Mouse (Mus musculus): ENCODE data around the gene Echdc3. TPM values are rescaled to one million over a fixed set of nuclear protein-coding genes. Genes with fewer than 3 reads are reported as not detected.

Echdc3 gene
- total RNA-seq, 2 experiments from 2014 or later = 0.76 to 1.1 TPM

DNA sequence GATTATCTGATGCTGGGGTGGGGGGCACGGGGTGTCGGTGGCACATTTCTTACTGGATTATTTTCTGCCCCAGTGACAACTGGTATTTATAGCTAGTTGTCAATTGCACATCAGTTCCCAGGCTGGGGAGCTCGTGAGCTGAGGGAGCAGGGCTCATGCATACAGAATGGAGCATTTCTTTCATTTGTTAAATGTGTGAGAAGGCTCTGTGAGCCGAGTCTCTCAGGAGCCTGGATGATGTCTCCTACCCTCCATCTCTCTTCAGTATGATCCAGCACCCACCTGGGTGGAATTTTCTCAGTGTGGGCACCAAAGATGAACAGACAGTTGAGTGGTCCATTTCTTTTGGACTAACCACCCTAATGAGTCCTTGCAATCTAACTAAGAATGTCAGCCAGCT is 25.9 kb downstream of the Echdc3 start:
- intact Hi-C loops (cut with DNase I) = no loop called here
- DNase-seq (ENCODE audit: low spot score in 2 of 2) = no peak

DNA sequence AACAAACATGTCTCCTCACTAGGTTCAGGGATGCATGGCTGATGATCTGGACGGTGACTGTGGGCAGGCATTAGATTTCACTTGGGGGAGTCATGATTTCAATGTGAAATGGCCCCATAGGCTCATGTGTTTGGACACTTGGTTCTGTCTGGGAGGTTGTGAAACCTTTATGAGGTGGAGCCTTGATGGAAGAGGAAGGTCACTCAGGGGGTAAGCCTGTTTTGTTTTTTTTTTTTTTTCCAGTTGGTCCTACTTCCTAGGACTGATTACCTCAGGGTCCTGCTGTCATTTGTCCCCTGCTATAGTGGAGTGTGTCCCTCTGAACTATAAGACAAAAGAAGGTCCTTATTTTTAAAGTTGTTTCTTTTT is 33.1 kb downstream of the Echdc3 start:
- intact Hi-C loops (cut with DNase I) = no loop called here
- no peak for DNase-seq (ENCODE audit: low spot score in 2 of 2)

DNA sequence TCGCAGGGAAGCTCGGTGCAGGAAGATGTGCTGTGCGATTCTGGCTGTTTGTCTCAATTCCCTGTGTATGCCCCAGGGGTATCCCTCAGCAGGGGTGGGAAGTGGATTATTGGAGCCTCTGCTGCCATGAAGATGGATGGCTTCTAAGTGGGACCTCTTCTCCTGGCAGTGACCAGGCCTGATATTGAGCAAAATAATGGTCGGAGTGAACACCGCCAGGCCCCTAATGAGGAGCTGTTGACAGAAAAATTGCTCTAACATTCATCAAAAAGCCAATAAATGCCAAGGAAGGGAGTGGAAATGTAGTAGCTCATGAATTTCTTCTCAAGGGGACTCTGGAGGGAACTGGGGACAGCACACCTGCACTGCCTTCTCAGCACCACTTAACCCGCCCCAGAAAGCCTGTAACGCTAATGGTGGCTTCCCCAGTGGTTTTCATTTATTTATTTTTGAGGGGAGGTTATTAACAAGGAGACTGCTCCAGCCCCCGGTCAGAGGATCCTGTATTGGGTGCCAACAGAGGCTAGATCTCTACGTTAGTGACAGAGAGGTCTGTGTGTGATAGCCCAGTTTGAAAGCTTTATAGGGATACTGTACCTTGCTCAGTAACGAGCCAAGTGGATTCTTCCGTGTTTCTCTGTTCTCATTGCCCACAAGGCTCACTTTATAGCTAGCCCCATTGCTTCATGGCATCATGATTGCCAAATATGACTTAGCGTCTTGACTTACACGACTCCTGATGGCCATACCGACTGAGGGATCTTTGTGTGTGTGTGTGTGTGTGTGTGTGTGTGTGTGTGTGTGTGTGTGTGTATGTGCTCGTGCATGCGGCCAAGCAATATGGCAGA is 33.7 kb downstream of the Echdc3 start:
- intact Hi-C loops (cut with DNase I) = no loop called here
- no peak for DNase-seq (ENCODE audit: low spot score in 2 of 2)

DNA sequence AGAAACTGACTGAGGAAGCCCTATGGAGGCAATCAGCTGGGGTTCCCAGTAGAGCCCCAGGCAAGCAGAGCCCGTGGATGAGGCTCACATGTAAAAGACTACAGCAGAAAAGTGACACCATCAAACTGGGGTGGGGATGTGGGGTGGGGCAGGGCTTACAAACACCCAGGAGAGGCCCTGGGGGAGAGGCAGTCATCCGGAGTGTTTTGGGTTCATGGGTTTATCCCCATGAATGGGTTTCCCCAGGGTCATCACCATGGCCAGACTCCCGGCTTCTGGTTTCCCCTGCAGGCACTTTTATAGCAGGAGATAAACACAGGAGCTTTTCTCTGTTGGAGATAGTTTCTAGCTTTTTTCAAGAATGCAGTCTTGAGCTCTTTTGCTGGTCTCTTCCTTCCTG is 39.8 kb downstream of the Echdc3 start:
- intact Hi-C loops (cut with DNase I) = no loop called here
- no peak for DNase-seq (ENCODE audit: low spot score in 2 of 2)

DNA sequence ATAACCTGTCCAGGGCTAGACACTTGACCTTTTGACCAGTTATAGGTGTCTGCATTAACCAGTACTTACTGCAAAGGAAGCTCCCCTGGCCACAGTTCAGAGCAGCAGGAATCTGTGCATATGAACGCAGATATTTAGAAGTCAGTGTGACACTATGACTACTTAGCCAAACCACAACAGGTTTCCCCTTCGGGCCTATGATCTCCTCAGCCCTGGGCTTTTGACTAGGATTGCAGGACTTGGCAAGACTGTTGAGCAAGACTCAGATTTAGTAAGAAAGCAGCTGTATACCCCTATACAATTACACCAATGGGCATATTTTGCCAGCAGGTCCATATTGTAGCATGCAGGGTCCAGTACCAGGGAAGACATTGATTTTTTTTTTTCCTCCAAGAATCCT is 44.3 kb downstream of the Echdc3 start:
- intact Hi-C loops (cut with DNase I) = loop anchor here (2.0 kb wide), 1 partner anchor 174 kb away; no protein-coding TSS in a partner anchor
- no peak for DNase-seq (ENCODE audit: low spot score in 2 of 2)

DNA sequence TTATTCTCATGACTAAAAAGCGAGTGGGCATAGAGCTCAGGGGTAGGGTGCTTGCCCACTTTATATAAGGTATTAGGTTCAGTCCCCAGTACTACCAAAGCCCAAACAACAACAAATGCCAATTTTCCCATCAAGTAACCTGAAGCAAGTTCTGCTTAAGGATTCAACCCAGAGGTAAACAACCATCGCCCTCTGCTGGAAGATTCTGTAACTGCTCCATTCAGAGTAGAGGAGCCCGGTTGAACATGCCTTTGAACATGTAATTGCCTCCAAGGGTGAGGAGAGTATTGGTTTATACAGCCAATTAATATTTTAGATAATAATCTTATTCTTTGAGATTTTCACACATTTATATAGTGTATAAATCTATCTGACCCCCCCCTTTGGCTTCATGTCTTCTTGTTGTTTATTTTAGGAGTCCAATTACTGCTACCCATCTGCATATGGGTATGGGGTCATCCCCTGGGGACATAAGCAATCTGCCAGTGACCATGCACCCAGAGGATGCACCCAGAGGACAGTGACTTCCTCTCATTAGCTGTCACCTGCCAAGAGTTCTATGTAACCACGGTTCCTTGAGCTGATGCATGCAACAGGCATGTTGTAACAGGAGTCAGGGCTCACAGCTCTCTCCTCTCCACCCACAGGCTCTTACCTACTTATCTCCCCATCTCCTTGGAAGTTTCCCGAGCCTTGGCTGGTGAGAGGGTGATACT is 44.8 kb downstream of the Echdc3 start:
- DNase-seq (ENCODE audit: low spot score in 2 of 2) = peak; percentile 81 to 86
- intact Hi-C loops (cut with DNase I) = loop anchor here (2.0 kb wide), 1 partner anchor 173 kb away; no protein-coding TSS in a partner anchor

DNA sequence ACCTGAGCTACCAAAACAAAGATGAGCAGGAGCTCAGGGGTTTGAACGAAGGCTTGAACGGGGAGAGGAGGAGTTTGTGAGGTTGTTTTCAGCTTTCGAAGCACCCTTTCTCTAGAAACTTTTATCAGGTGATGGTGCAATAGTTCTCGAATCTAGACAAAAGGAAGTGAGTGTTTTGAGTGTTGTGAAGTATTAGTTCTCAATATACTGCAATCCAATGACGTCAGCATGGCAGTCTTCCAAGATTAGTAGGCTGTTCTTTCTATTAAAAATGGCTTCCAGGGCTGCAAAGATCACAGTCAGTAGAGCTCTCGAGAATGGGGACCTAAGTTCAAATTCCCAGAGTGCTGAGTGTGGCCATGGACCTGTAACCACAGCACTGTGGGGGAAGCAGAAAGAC is 47.1 kb downstream of the Echdc3 start:
- DNase-seq (ENCODE audit: low spot score in 2 of 2) = no peak
- intact Hi-C loops (cut with DNase I) = no loop called here

DNA sequence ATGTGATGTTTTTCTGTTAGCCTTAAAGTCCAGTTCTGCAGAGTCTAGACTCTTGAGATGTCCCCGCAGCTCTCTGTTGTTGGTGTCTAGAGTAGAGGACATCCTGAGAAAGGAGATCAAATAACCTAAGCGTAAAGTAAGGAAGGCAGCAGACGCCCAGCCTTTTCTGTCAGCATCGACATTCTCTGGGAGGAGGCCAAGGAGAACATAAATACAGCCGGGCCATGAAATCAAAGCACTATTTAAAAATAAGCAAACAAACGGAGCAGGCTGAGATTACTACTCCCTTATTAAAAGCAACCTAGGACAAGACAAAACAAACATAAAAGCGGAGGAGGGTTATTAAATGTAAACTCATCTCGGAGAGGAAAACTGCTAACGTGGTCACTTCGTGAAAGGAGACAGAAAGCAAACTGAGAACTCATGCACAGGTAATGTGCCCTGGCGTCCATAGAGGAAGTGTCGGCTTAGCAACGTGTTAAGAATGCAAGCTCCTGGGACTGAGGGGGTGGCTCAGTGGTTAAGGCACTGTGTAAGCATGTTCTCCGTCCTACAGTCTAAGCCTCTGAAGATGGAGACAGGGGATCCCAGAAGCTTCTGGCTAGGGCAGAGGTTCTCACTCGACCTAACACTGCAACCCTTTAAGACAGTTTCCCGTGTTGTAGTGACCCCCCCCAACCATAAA is 48.1 kb downstream of the Echdc3 start:
- intact Hi-C loops (cut with DNase I) = no loop called here
- DNase-seq (ENCODE audit: low spot score in 2 of 2) = no peak

DNA sequence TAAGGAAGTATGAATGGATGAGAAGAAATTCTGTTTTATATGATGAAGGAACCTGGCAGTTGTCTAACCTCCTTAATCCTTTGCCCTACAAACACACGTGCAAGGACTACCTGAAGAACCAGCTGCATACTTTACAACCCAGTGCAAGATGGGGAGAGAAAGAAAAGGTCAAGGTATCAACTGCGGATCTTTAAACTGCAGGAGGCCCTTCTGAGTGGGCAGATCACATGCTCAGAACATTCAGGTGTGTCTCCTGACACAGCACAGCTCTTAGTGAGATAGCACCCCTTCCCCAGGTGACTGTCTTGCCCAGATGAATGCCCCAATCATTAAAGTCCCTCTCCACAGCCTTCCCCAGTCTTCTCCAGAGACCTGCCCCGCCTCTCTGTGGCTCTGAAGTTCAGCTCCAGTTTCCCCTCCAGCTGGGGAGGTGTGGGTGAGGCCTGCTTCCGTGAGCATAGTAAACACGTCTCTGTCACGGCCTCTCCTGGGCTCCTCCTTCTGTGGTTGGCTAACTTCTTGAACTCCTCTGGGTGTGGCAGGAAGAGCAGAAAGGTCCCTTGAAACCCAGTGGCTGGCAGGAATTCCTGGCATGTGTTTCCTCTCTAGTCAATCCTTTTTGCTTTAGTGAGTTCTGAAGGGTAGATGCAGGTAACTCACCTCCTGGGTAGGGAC is 50.3 kb downstream of the Echdc3 start:
- intact Hi-C loops (cut with DNase I) = no loop called here
- no peak for DNase-seq (ENCODE audit: low spot score in 2 of 2)

DNA sequence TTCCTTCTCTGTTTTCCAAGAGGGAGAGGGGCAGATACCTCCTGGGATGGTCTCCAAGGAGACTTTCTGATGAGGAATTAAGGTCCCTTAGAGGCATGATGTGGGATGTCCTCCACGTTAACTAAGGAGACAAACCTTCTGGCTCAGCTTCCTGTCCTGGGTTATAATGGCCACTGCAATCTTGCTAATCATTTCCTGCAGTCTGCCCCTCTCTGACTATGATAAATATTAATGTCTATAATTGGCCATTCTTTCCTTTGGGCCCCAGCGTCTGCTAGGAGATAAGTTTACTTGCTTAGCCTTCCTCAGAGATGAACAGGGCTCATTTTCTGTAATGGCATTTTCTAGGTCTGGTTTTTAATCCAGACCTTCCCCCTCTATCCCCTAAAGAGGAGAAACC is 53.1 kb downstream of the Echdc3 start:
- intact Hi-C loops (cut with DNase I) = no loop called here
- DNase-seq (ENCODE audit: low spot score in 2 of 2) = no peak

DNA sequence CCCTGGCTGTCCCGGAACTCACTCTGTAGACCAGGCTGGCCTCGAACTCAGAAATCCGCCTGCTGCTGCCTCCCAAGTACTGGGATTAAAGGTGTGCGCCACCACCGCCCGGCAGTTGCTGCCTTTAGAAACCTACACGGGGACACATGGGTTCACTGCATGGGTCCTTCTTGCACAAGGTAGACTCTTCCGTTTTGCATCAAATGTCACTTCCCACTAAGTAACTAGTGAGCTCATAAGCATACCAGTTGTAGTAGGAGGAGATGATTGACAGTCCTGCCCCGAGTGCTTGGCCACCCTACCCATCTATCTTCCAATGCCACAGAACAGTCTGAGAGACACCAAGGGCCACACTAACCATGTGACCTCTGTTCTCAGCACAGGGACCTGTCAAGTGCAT is 53.6 kb downstream of the Echdc3 start:
- no peak for DNase-seq (ENCODE audit: low spot score in 2 of 2)

DNA sequence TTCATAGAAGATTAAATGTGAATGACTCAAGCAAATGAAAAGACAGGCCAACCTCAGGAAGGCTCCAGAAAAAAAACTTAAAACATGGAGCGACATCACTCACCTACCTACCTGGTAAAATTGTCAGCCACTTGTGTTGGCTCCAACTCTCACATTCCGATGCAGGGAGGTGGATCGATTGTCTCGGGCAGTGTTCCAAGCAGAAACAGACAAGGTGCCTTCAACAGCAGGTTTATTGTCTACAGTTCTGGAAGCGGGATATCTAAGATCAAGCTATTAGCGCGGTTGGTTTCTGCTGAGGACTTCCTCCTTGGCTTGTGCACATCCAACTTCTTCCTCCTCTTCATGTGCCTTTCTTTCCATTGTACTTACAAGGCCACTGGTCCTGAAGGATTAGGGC is 55.2 kb downstream of the Echdc3 start:
- no peak for DNase-seq (ENCODE audit: low spot score in 2 of 2)
- intact Hi-C loops (cut with DNase I) = no loop called here

More for the DNA sequence above, 53.6 kb downstream of the Echdc3 start:
- intact Hi-C loops (cut with DNase I) = no loop called here

DNA sequence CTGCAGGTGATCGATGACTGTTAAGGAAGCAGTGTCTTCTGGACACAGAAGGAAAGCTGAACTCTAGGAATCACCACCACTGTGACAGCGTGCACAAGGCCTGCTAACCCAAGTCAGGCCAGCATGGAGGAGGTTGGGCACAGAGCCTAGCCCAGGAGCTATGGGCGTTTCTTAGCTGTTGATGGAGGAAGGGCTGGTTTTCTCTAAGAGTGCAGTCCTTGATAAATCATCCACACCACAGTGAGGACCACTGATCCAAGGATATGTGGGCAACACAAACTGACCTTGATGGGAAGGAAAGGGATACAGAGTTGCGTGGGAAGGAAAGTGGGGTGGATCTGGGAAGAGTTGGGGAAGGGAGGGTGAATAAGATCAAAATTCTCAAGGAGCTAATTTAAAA is 55.6 kb downstream of the Echdc3 start:
- intact Hi-C loops (cut with DNase I) = no loop called here
- DNase-seq (ENCODE audit: low spot score in 2 of 2) = no peak

DNA sequence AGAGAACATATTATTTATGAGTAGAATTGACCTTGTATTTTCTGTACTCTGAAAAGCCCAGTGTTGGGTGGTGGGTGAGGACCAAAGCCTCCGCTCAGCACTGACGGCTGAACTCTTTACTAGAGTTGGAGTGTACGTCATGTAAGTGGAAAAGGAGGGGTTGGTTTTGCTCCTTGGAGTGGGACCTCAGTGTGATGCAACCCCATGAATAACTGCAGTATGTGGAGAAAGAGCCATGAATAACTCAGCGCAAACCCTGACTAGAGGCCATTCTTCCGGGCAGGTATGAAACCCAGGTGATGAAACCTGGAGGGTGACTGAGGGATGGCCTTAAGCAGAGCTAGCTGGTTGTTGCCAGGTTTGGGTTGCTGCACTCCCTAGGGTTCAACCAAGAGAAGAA is 63.0 kb downstream of the Echdc3 start:
- intact Hi-C loops (cut with DNase I) = no loop called here

DNA sequence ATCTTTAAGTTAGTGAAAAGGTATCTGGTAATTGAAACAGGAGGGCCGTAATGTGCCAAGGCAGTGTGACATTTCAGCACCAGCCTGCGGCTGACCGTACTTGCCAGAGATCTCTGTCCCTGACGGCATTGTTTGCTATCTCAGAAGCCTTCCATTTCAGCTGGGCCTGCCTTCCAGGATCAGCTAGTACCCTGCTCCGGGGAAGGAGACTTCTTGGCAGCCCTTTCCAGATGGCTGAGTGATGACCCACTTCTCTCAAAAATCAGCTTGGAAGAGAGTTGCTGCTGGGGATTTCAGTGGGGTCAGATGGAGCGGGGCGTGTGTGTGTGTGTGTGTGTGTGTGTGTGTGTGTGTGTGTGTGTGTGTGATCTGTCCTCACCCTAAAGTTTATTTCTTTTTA is 65.9 kb downstream of the Echdc3 start:
- no peak for DNase-seq (ENCODE audit: low spot score in 2 of 2)
- intact Hi-C loops (cut with DNase I) = no loop called here

More for the DNA sequence above, 63.0 kb downstream of the Echdc3 start:
- DNase-seq (ENCODE audit: low spot score in 2 of 2) = no peak

DNA sequence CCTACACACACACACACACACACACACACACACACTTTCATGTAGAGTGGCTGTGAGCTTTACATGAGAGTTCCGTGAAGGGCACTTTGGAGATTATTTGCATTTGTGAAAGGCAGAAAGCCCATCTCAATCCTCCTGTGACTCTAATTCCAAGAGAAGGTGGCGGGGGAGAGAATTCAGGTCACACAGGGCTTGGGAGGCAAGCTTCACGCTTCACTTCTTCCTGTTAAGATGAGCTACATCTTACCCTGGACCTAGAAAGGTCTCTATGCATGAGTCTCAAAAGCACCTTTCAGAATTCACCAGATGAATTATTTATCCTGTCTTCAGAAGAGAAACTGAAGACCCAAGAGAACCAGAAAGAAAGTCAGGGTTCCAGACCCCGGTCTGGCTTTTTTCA is 66.6 kb downstream of the Echdc3 start:
- DNase-seq (ENCODE audit: low spot score in 2 of 2) = no peak
- intact Hi-C loops (cut with DNase I) = no loop called here

DNA sequence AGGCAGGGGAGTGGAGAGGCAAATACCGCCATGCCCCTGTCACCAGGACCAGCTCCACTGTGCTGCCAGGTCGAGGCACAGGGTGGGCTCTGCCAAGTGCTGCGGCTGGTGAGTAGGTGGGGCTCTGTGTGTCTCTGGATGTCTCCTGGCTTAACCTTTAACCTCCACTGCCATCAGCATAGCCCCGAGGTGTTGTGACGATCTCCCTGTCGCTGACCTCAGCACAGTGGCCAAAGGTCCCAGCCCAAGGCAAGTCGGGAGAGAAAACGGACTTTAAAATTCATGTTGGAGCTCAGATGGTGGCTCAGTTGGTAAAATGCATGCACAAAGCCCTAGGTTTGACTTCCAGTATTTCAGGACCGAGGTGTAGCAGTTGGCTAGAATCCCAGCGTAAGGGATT is 67.2 kb downstream of the Echdc3 start:
- intact Hi-C loops (cut with DNase I) = no loop called here
- DNase-seq (ENCODE audit: low spot score in 2 of 2) = no peak

DNA sequence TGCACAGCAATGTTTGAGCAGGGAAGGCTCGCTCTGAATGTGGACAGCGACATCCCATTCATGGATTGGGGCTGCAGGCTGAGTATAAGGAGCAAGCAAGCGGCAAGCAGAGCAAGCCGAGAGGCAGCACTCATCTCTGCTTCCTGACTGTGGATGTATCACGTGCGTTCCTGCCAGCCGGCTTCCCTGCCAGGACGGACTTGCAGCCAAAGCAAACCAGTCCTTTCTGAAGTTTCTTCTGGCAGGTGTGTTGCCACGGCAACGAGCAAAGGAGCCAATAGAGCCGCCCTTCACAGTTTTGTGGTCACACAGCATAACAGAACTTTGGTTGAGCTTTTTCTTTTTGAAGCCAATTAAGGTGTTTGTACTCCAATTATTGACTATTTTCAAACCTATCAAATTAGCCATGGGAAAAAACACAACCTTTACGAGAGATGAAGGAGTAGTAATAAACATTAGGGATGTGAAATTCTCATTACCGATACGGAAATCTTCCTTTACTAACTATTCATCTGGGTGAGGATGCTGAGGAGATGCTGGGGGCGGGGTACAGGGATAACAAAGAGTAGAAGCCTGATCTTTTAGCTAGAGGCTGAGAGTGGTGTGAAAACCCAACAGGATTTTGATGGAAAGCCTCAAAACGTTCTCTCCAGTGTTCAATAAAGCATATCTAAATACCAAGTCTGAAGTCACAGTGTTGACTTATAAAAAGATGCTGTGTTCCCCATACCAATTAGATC is 69.7 kb downstream of the Echdc3 start:
- intact Hi-C loops (cut with DNase I) = no loop called here
- peak in 1 of 2 experiments; percentile 8 for DNase-seq (ENCODE audit: low spot score in 2 of 2)

DNA sequence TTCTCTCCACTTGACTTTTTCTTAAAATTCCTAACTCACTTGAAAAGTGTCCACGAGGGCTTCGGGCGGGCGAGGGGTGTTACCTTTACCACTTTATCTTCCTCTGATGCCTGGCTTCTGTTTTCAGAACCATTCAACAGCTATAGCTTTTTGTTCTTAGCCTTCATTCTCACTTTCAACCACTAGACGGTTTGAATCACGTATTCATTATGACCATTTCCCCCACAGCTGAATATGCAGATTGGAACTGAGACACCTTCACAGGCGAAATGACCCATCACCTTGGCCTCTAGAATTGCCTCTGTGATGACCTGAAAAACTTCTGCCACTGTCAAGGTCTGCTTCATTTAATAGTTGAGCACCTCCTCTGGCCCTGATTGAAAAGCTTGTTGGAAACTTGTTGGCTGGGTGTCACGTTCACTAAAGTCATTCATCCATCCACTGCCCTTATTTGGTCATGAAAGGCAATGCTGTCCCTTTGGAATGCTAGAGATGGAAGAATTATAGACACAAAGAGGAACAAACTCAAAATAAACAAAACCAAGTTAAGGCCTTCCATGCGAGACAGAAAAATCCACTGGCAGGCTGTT is 72.2 kb downstream of the Echdc3 start:
- no peak for DNase-seq (ENCODE audit: low spot score in 2 of 2)
- intact Hi-C loops (cut with DNase I) = no loop called here
